Mouse (Mus musculus): ENCODE results near the gene Sun2.

DNA sequence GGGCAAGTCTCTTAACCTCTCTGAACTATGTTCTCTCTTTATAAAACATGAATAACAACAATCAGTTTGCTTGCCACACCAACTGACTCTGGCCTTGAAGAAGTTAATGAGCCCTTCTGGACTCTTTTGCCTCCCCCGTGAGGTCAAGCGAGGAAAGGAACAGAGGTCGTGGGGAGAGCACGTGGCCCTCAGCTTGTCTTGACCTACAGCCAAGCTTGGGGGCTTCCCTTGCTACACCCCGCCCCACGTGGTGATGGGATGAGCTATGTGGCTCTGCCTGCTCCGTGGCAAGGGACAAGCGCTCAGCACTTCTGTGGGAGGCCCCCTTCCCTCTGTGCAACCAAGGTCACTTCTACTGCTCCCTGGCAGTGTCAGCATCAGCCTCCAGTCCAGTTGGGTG lies 2.4 kb upstream of the Sun2 start:
- TF ChIP-seq CTCF (IDR thresholded peaks at IDR 0.05; ENCODE audit: borderline replicate concordance, extremely low read depth, insufficient read depth, insufficient read length) (no peak), POLR2A (IDR thresholded peaks at IDR 0.05; ENCODE audit: borderline replicate concordance, extremely low read depth, insufficient read depth, insufficient read length, poor library complexity, severe bottlenecking) (no peak)
